Mouse (Mus musculus) retina, postnatal 1 day (tissue): ENCODE measurements around the gene Alkbh8.
"Not testable (repeated sequence)": the region's sequence is repeated elsewhere in the genome, so short reads cannot be mapped to it uniquely, and the experiment has no call there.

Source experiments
- DNase-seq: peaks from one replicate; pipeline ENCODE4 v3.0.0-alpha.2; 2012

The Alkbh8 gene

DNA sequence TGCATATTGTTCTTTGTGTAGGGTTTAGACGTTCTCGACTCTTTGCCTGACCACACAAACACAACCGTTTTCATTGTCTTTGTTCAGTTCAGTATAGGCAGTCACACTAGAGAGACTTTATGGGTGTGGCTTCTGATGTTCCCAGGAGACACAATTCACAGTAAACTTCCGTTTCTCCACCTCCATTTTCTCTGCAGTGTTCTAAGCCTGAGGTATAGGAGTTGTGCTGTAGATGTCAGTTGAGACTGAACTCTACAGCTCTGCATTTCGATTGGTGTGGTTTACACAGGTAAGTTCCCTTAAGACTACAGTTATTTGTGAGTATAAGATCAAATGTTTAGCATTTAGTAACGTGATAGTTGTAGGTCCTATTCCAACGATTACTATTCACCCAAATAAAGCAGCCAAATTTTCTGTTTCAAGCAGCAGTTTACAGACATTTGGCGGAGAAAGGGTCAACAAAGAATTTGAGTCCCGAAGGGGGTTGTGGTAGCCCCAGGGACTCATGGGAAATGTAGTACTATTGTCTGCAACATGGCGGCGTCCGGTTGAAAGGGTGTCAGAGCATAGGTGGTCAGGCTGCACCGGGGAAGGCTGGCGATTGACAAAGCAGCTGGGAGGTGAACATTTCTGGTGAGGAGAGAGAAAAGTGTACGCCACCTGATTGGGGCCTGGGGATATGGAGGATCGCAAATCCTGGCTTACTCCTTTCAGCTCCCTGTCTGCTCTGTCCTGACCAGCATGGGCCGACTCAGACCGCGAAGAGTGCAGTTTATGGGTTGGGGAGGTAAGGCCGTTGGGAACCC is at the start of gene Alkbh8:
TSS of gene Alkbh8 (plus strand) at position 179 of the 806 bp plus-strand sequence.
- peak; percentile 92 for DNase-seq

DNA sequence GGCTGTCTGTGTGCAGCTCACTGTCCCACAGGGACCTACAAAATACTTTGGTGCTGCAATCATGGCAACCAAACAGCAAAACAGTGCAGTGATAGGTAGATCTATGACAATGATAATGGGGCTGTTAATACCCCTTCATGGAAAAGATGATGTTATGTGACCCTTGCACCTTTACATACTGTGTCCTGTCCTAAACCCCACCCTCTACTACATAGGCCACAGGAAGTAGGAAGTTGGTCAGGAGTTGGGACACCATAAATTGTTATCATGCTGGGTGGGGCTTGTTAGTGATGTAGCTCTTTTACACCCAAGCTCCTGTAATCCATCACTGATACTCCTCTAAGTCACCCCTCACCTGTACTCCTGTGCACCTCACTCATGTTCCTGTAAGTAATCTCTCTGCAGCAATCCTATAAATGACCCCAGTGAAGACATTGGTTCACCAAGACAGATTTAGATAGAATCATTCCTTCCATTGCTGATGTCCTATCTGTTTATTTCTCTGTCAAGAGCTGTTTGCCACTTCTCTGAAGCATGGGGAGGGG is 25.6 kb upstream of the Alkbh8 start:
- no peak for DNase-seq

DNA sequence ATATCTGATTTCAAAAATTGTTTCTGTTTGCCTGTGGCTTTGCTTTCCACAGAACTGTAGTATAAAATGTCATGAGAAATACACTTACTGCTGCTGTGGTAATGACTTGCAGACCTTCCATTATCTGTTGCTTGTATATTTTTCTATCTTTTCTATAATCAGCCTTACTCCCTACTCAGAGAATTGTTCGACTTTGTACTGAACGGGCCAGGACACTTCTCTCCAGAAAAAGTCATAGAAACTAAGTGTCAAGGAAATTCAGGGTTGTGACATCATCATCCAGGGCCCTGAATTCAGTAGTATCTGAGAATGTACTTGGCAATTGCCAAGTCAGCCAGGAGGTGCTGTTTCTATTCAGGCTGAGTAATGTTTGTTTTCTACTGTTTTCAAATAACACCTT is 24.9 kb upstream of the Alkbh8 start:
- DNase-seq: no peak

DNA sequence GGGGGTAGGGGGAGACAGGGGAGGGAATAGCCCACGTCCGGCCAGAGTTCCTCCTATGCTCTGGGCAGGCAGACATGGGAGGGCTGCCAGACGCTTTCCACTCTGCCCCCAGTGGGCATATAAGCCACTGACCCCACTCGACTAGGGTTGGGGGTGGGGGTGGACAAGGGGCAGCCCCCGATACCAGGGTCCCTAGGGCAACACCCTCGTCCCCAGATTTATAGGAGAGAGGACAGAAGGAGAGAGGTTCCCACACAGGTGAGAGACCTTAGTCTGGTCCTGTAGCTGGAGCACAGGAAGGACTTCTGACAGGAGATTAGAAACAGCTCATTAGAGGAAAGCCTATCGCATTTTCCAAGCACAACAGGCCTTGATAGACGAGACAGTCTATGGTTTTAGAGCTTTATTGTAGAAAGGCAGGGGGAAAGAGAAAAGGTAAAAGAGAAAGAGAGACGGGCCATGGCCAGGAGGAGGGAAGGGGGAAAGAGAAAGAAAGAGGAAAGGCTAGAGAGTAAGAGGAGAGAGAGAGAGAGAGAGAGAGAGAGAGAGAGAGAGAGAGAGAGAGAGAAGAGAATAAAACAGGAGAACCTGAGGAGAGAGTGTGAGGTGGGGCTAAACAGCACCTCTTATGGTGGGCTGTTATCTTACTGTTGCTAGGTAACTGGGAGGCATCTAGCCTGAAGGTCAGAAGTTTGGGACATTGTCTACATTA is 7.4 kb upstream of the Alkbh8 start:
- DNase-seq: not testable (repeated sequence)

DNA sequence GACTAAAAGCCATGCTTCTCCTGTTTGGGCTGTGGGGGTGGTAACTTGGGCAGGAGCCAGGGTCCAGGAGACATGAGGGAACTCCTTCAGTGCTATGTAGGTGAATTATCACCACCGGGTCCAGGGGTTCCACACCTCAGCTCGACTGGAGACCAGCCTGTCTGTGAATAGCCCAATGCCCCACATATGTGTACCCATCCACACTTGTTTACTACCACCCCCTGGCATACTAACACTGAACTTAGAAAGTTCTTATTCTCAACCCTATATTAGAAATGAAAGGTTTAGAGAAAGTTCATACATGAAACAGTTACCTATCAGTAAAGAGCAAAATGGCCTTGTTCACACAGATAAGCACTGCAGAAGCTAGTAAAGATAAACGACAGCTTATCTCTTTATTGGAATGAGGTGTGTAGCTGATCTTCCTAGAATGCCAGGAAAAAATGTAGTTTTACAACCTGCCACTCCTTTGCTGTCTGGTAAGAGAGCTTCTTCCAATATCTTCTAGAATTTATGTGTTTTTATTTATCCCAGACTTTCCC is 6.8 kb upstream of the Alkbh8 start:
- no peak for DNase-seq

DNA sequence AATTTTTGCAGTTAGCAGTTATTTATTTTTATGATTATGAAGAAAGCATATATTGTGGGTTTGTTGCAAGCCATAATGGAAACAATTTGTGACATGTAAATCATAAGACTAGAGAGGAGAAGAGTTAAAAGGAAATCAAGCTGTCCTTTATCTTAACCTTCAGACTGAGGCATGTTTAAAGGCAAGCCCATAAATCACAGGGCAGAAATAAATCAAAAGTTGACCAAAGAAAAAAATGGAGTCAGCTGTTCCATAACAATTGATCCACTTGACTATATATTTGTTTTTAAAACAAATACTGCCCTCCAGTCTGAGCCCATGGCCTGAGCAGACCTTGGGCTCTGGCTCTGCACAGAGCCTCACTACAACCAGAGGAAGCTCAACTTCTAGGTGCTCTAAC is 4.6 kb upstream of the Alkbh8 start:
- no peak for DNase-seq

DNA sequence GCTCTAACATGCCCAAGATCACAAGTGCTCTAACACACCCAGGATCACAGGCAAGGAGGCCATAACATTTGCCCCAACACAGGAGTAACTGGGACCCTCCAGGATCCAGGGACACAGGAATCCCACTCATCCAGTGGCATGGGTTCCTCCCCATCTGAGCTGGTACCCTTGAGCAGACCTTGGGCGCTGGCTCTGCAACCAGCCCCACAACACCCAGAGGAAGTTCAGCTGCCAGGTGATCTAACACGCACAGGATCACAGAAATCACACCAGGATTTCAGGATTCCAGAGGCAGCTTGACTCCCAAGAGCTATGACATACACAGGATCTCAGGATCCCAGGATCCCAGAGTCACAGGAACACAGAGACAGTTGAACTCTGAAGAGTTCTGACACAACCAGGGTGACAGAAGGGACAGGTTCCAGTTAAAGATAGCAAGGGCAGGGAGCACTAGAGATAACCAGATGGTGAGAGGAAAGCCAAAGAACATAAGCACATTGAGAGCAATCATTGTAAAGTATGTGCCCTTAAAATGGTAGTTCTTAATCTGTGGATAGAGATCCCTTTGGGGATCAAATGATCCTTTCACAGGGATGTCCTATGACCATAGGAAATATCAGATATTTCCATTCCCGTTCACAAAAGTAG is 4.1 kb upstream of the Alkbh8 start:
- no peak for DNase-seq

DNA sequence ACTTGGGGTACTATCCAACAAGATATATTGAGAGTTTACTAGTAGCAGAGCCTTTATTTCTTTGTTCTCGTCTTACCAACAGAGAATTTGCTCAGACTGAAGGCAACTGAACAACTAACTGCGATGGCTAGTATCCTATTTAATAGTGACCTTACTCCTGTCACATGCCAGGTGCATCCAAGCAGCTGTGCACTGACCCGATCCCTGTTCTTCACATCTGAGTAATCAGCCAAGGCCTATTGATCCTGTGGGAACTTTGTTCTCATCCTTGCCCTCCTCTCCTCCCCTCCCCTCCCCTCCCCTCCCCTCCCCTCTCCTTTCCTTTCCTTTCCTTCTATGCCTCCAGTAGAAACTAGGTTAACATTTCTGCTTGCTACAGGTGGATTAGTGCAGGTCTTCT is 1.7 kb downstream of the Alkbh8 start:
- DNase-seq: no peak

DNA sequence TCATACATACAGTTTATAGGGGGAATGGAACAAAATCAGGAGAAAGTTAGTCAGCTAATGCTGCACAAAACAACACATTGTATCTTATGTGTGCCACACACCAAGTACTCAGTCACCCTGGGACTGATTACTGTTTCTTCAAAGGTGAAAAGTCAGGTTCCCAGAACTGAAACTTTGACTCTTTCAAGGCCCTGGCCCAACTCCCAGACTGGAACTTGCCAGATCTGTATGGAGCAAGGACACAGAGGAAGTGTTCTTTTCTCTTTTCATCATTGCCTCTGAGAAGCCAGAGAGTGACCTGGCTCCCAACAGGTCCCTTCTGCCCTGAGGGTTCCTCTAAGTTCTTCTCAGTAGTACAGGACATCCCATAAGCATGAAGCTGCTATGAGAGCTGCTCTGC is 10.2 kb downstream of the Alkbh8 start:
- no peak for DNase-seq

DNA sequence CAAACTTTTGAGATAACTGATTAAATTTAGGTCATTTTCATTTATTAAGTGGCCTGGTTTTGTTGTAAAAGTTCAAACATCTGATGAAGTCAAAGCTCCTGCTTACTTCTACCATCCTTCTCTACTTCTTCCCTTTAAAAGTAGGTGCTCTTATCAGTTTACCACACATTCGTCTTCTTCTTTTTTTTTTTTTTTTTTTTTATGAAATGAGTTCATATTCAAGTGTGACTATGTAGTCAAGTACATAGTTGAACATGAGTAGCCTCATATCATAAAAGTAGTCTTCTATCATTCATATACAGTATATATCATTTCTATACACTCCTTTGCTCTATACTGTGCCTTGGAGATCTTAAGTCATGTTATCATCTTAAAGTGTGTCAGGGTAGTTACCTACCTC is 11.0 kb downstream of the Alkbh8 start:
- no peak for DNase-seq

DNA sequence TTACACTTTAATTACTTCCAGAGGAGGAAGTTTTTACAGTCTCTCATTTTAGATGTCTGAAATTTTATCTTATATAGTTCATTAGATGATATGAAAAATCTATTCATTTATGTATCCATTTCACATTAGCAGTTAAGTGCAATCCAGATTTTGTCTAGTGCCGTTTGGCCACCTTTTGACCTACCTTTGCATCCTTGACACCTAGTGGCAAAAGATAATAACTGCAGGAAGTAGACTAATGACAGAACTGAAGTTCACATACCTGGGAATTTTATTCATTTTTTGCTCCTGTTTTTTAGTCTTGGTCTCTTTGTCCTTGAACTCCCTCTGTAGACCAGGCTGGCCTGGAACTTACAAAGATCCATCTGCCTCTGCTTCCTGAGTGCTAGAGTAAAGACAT is 15.1 kb downstream of the Alkbh8 start:
- DNase-seq: no peak

DNA sequence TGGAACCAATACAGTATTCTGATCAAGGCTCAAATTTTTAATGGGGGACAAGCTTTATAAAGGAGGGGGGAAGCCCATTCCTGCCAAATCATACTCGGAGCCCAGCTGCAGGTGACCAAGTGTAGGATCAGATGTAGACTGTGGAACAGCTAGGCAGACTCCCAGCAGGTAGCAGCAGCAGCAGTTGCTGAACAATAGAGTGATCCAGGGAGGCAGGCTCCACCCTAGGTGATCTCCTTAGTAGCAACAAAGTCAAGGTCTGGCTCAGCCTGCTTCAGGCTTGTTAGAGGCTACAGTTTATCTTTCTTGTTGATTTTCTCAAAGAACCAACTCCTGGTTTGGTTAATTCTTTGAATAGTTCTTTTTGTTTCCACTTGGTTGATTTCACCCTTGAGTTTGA is 41.4 kb downstream of the Alkbh8 start:
- DNase-seq: not testable (repeated sequence)

DNA sequence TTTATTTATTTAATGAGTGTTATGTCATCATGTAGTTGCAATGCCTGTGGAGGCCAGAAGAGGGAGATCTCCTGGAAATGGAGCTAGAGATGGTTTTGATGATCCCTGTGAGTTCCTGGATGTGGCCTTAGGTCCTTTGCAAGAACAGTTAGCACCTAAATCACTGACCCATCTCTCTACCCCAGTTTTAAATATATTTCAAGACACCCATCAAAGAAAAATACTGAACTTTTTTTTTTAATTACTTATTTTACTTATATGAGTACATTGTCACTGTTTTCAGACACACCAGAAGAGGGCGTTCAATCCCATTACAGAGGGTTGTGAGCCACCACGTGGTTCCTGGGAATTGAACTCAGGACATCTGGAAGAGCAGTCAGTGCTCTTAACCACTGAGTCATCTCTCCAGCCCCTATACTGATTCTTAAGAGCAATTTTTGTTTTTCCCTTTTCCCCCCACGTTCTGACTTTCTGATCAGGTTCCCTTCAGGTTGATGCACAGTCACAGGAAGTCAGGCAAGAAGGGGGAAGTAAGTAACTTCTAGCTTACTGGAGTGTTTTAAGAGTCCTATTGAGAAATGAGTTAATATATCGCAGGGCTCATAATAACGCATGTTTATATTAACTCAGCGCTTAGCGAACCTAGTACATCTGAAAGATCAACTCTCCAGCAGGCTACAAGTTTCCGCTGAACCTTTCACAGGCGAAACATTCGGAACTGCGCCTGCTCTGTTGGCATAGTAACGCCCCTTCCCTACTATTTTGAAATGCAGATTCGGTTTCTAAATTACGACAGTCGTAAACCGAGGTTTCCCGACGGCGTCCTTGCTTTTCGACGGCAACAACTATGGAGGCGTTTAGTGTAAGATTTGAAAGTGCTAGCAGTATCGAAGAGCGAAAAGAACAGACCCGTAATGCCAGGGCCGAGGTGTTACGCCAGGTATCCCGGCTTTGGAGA is 68.6 kb downstream of the Alkbh8 start, which contains the start of gene Cwf19l2:
TSS of gene Cwf19l2 (plus strand) at position 342 of the 958 bp plus-strand sequence.
- DNase-seq: peak; percentile 96

DNA sequence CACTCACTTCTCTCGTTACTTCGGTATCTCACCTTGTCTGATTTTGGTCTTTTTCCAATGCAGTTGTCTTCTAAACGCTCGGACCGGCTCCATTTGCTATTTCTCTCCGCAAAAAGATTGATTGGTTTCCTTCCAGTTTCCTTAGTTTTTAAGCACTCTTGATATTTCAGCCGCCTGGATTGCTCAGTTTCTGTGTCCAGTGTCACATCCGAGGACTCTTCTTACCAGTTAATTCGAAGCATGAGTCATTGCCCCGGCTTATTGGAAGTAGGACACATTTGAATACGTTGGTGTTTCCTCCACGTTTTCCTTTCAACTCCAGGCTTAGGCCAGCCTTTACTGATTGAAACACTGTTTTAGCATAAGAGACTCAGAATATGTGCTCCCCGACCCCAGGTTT is 69.4 kb downstream of the Alkbh8 start:
- DNase-seq: peak; percentile 60

DNA sequence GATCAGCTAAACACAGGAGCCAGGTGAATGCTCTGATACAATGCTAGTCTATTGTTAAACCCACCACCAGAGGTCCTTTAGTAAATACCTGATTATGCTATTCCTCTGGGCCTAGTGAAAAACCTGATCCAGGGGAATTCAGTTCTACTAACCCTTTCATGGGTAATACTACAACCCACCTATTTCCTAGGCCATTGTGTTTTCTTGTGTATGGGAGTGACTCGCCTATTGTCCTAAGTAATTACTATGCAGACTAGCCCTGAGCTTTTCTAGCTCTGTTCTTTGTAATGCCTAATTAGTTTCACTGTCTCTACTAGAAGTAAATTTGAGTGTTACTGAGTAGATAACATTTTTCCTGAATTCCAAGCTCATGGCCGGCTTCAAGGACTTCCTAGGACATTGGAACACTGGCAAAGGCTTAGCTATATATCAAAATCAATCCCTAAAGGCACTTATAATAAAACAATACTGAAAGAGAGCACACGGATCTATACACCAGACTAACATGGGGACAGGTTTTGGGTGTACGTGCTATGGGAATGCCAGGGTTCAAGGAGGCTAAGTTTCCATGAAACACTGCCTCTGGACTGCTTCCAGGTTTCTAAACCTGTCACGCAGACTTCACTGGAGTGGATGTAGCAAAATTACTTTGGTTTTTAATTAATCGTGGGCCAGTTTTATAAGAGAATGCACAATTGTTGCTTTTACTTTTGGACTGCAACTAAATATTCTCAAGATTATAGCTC is 104.8 kb downstream of the Alkbh8 start:
- not testable (repeated sequence) for DNase-seq
